In the genomic region with DNA sequence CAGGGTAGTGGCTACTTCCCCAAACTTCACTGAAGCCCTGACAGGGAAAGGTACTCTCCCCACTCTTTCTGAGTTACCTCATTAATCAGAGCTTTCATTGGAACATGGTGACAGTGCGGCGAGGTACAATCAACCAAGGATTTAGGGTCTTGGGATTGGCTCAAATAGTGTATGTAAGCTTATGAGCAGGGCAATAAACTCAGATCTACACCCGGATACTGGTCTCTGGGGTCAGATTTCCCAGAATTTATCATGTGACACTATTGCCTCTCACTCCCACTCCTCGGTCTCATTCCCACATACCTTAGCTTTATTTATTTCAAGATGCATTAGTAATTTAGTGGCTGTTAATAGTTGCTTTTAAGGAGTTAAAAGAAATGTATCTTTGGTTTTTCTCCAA, we compare ENCODE assay signal across 17 mouse cellular contexts.
"Had no signal": no experiment of that assay in that cellular context is flagged by ENCODE, and none has a peak within 500 bp of the region (broad histone marks: within the 10 kb centered on the region; RNA-seq: fewer than 3 reads in every experiment).

No protein-coding gene starts in this region.

- H3K4me2 ChIP-seq: lung, embryonic 15.5 days; midbrain, embryonic 11.5 days; midbrain, embryonic 13.5 days; midbrain, embryonic 15.5 days; neural tube, embryonic 12.5 days; stomach, embryonic 15.5 days had no signal

- H3K4me3 ChIP-seq: lung, embryonic 15.5 days; megakaryocyte, embryonic 14.5 days; midbrain, embryonic 13.5 days; midbrain, embryonic 15.5 days; neural tube, embryonic 12.5 days; stomach, embryonic 15.5 days had no signal

- H3K9ac ChIP-seq: lung, embryonic 15.5 days; midbrain, embryonic 13.5 days; midbrain, embryonic 15.5 days; neural tube, embryonic 12.5 days; stomach, embryonic 15.5 days had no signal

- H3K4me1 ChIP-seq: lung, embryonic 15.5 days; megakaryocyte, embryonic 14.5 days; midbrain, embryonic 13.5 days; midbrain, embryonic 15.5 days; neural tube, embryonic 12.5 days; stomach, embryonic 15.5 days had no signal

- ATAC-seq: lung, postnatal 0 days; midbrain, embryonic 13.5 days; midbrain, embryonic 15.5 days had no signal

- H3K9me3 ChIP-seq: lung, embryonic 15.5 days; megakaryocyte, embryonic 14.5 days; midbrain, embryonic 13.5 days; midbrain, embryonic 15.5 days; neural tube, embryonic 12.5 days; stomach, embryonic 15.5 days had no signal

- H3K27me3 ChIP-seq: lung, embryonic 15.5 days; megakaryocyte, embryonic 14.5 days; midbrain, embryonic 13.5 days; midbrain, embryonic 15.5 days; neural tube, embryonic 12.5 days; stomach, embryonic 15.5 days had no signal

- DNase-seq: lung, adult 2 months; lung, postnatal 14 days; lung, postnatal 36 days; right cerebral cortex, postnatal 14 days; thymus, adult 2 months; thymus, postnatal 25 days; thymus, postnatal 4 days had no signal

- H3K27ac ChIP-seq: lung, embryonic 15.5 days; macrophage; midbrain, embryonic 13.5 days; midbrain, embryonic 15.5 days; neural tube, embryonic 12.5 days; stomach, embryonic 15.5 days; stomach, postnatal 0 days had no signal

- H3K36me3 ChIP-seq: lung, embryonic 15.5 days; midbrain, embryonic 13.5 days; midbrain, embryonic 15.5 days; neural tube, embryonic 12.5 days; stomach, embryonic 15.5 days had no signal
